Mouse (Mus musculus) adrenal gland, adult 2 months (tissue): ENCODE data around the gene Olfr320. TPM values are rescaled to one million over a fixed set of nuclear protein-coding genes. Genes with fewer than 3 reads are reported as not detected.

Experiments
- polyA plus RNA-seq: library from polyadenylated mRNA; depleted of rRNA; stranded (reverse); fragments of >200 nt; gene quantifications from 2 replicates; pipeline ENCODE4 v1.2.3, GENCODE M21; 2012; rRNA removed
- total RNA-seq, 2 experiments: library from RNA; stranded (reverse); gene quantifications; 2 replicates each; pipeline ENCODE4 v1.2.3; 2021

Gene Olfr320
- total and polyA plus RNA-seq, 3 experiments: not detected

Other genes starting within 250 kb of the Olfr320 start
- not detected for gene Gm12253, start 248.5 kb upstream of the Olfr320 start, total RNA-seq
- gene Gm12253, start 248.5 kb upstream of the Olfr320 start, polyA plus RNA-seq: not detected in 2 replicates
- gene Lypd9, start 228.2 kb upstream of the Olfr320 start, total RNA-seq: not detected
- gene Lypd9, start 228.2 kb upstream of the Olfr320 start, polyA plus RNA-seq: not detected in 2 replicates
- not detected for gene Olfr30, start 218.8 kb upstream of the Olfr320 start, total RNA-seq
- gene Olfr30, start 218.8 kb upstream of the Olfr320 start, polyA plus RNA-seq: not detected in 2 replicates
- not detected for gene Olfr332, start 188.5 kb upstream of the Olfr320 start, total RNA-seq
- gene Olfr332, start 188.5 kb upstream of the Olfr320 start, polyA plus RNA-seq: not detected in 2 replicates
- not detected for gene Olfr331, start 178.5 kb upstream of the Olfr320 start, total RNA-seq
- not detected in 2 replicates for gene Olfr331, start 178.5 kb upstream of the Olfr320 start, polyA plus RNA-seq
- 1 to 10 TPM in 1 of 2 experiments, under 1 TPM in 1; 0.41 to 1.0 TPM for gene Olfr330, start 146.3 kb upstream of the Olfr320 start, total RNA-seq
- gene Olfr330, start 146.3 kb upstream of the Olfr320 start, polyA plus RNA-seq: 0.95 and 3.2 TPM in 2 replicates
- gene Olfr329-ps, start 134.7 kb upstream of the Olfr320 start, total RNA-seq: 1 to 10 TPM in 1 of 2 experiments, under 1 TPM in 1; 0.62 to 1.4 TPM
- 0.69 and 1.0 TPM in 2 replicates for gene Olfr329-ps, start 134.7 kb upstream of the Olfr320 start, polyA plus RNA-seq
- gene Olfr328, start 125.5 kb upstream of the Olfr320 start, total RNA-seq: under 1 TPM in 1 of 2 experiments, not detected in 1; 0.24 TPM
- gene Olfr328, start 125.5 kb upstream of the Olfr320 start, polyA plus RNA-seq: not detected in 2 replicates
- not detected for gene Olfr224, start 110.5 kb upstream of the Olfr320 start, total RNA-seq
- not detected in 2 replicates for gene Olfr224, start 110.5 kb upstream of the Olfr320 start, polyA plus RNA-seq
- not detected for gene Olfr325, start 103.4 kb upstream of the Olfr320 start, total RNA-seq
- not detected in 2 replicates for gene Olfr325, start 103.4 kb upstream of the Olfr320 start, polyA plus RNA-seq
- gene Olfr324, start 86.0 kb upstream of the Olfr320 start, total RNA-seq: not detected
- gene Olfr324, start 86.0 kb upstream of the Olfr320 start, polyA plus RNA-seq: not detected in 2 replicates
- gene 2210407C18Rik, start 65.0 kb upstream of the Olfr320 start, total RNA-seq: not detected
- 0.17 TPM in 1 of 2 replicates, not detected in the other for gene 2210407C18Rik, start 65.0 kb upstream of the Olfr320 start, polyA plus RNA-seq
- gene Olfr323, start 50.6 kb upstream of the Olfr320 start, total RNA-seq: not detected
- not detected in 2 replicates for gene Olfr323, start 50.6 kb upstream of the Olfr320 start, polyA plus RNA-seq
- not detected for gene Trim58, start 40.6 kb upstream of the Olfr320 start, total RNA-seq
- not detected in 2 replicates for gene Trim58, start 40.6 kb upstream of the Olfr320 start, polyA plus RNA-seq
- not detected for gene Olfr322, start 22.3 kb upstream of the Olfr320 start, total RNA-seq
- gene Olfr322, start 22.3 kb upstream of the Olfr320 start, polyA plus RNA-seq: not detected in 2 replicates
- not detected for gene Olfr319, start 18.1 kb downstream of the Olfr320 start, total RNA-seq
- gene Olfr319, start 18.1 kb downstream of the Olfr320 start, polyA plus RNA-seq: not detected in 2 replicates
- not detected for gene Olfr318, start 42.9 kb downstream of the Olfr320 start, total RNA-seq
- gene Olfr318, start 42.9 kb downstream of the Olfr320 start, polyA plus RNA-seq: not detected in 2 replicates
- gene Olfr317, start 58.1 kb downstream of the Olfr320 start, total RNA-seq: not detected
- gene Olfr317, start 58.1 kb downstream of the Olfr320 start, polyA plus RNA-seq: not detected in 2 replicates
- gene Olfr316, start 71.6 kb downstream of the Olfr320 start, total RNA-seq: not detected
- gene Olfr316, start 71.6 kb downstream of the Olfr320 start, polyA plus RNA-seq: not detected in 2 replicates
- gene Olfr315, start 92.1 kb downstream of the Olfr320 start, total RNA-seq: not detected
- not detected in 2 replicates for gene Olfr315, start 92.1 kb downstream of the Olfr320 start, polyA plus RNA-seq
- gene Olfr314, start 101.9 kb downstream of the Olfr320 start, total RNA-seq: not detected
- gene Olfr314, start 101.9 kb downstream of the Olfr320 start, polyA plus RNA-seq: not detected in 2 replicates
- 1 to 10 TPM; 2.2 to 2.7 TPM for gene Fam183b, start 120.9 kb downstream of the Olfr320 start, total RNA-seq
- gene Fam183b, start 120.9 kb downstream of the Olfr320 start, polyA plus RNA-seq: 0.39 TPM in 1 of 2 replicates, not detected in the other
- not detected for gene Olfr313, start 133.9 kb downstream of the Olfr320 start, total RNA-seq
- not detected in 2 replicates for gene Olfr313, start 133.9 kb downstream of the Olfr320 start, polyA plus RNA-seq
- not detected for gene Olfr312, start 148.1 kb downstream of the Olfr320 start, total RNA-seq
- gene Olfr312, start 148.1 kb downstream of the Olfr320 start, polyA plus RNA-seq: not detected in 2 replicates
- not detected for gene Olfr311, start 158.2 kb downstream of the Olfr320 start, total RNA-seq
- gene Olfr311, start 158.2 kb downstream of the Olfr320 start, polyA plus RNA-seq: not detected in 2 replicates
- gene Gm12258, start 166.1 kb downstream of the Olfr320 start, total RNA-seq: 1 to 10 TPM; 4.6 to 5.0 TPM
- 0.73 and 1.3 TPM in 2 replicates for gene Gm12258, start 166.1 kb downstream of the Olfr320 start, polyA plus RNA-seq
- gene 2810021J22Rik, start 186.1 kb downstream of the Olfr320 start, total RNA-seq: 1 to 10 TPM; 3.9 to 7.2 TPM
- 1.7 and 1.8 TPM in 2 replicates for gene 2810021J22Rik, start 186.1 kb downstream of the Olfr320 start, polyA plus RNA-seq
- gene Zfp39, start 223.1 kb downstream of the Olfr320 start, total RNA-seq: 1 to 10 TPM; 3.5 to 5.0 TPM
- 0.15 and 0.33 TPM in 2 replicates for gene Zfp39, start 223.1 kb downstream of the Olfr320 start, polyA plus RNA-seq
- under 1 TPM in 1 of 2 experiments, not detected in 1; 0.09 TPM for gene Btnl10, start 236.8 kb downstream of the Olfr320 start, total RNA-seq
- gene Btnl10, start 236.8 kb downstream of the Olfr320 start, polyA plus RNA-seq: not detected in 2 replicates